Mouse (Mus musculus): ENCODE data around the gene Hist2h2bb.

The Hist2h2bb gene

DNA sequence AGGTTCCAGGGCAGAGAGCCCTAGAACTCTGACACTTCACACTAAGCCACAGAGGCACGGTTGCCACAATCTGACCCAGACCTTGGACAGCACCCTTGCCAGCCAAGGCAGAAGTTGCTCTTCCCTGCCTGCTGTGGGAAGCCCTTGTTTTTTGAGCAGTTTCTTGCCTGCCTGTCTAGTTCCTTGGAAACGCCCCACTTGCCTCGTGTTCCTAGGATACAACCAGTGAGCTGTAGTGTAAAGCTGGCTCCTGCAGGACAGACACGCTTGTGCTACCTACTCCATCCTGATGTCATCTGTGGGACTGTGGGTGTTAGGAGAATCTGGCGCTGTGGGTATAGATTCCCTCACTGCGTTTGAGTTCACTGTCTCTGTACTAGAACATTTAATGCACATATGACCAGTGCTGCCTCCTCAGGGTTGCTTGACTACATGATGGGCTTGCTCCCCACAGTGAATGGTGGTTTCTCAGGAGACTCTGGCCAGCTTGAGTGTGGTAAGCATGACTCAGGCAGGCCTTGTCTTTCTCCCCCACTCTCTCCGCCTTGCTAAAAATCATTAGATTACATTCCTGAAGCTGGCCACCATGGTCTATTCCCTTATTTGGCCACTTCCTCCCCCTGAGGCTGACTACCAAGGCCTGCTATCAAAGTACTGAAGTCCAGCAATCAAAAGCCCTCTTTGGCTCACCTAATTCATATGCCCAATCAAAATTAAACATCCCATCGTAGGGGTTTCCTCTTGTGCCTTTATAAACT lies 43.0 kb downstream of the Hist2h2bb start:
- DNase-seq, result peak; percentile 49
